Mouse (Mus musculus) lung, adult 2 months (tissue): Measurements from ENCODE around the gene Hist1h2bc. TPM values are rescaled to one million over a fixed set of nuclear protein-coding genes. Genes with fewer than 3 reads are reported as not detected.
"Not testable (repeated sequence)": the region's sequence is repeated elsewhere in the genome, so short reads cannot be mapped to it uniquely, and the experiment has no call there.

Source experiments
- DNase-seq: peaks from one replicate; pipeline ENCODE4 v3.0.0; 2022
- H3K4me1 ChIP-seq: fragments of 200-500 bp; 2 replicates; pipeline ENCODE4 v1.6.1; 2011; ENCODE audit warnings: low read length; ENCODE audit not compliant: control insufficient read depth, insufficient read depth
- H3K4me3 ChIP-seq: fragments of 200-500 bp; replicated peaks from 2 replicates; pipeline ENCODE3; 2011; ENCODE audit warnings: low read depth, mild to moderate bottlenecking, control low read depth, low read length; ENCODE audit errors: extremely low read depth
- CTCF ChIP-seq: fragments of 200-500 bp; IDR thresholded peaks from 2 replicates; pipeline ENCODE4 v1.5.1; 2011; ENCODE audit warnings: mild to moderate bottlenecking, low read length, control low read depth; ENCODE audit not compliant: insufficient read depth
- POLR2A ChIP-seq: fragments of 200-500 bp; IDR thresholded peaks from 2 replicates; pipeline ENCODE4 v1.6.1; 2011; ENCODE audit warnings: low read depth, mild to moderate bottlenecking, control low read depth, low read length, borderline replicate concordance; ENCODE audit errors: extremely low read depth
- WGBS: fragments of 180-500 bp; shearing (Covaris S2); methylation state at CpG from one replicate; pipeline ENCODE4 v1.1.7; 2018; 5-methylcytosine and 5-hydroxymethylcytosine counted together
- polyA plus RNA-seq: library from polyadenylated mRNA; depleted of rRNA; stranded (reverse); fragments of >200 nt; gene quantifications from 2 replicates; pipeline ENCODE4 v1.2.3, GENCODE M21; 2012

The Hist1h2bc gene
- polyA plus RNA-seq, 1 experiment: 142 TPM

- TF ChIP-seq CTCF: no peak
- TF ChIP-seq POLR2A: no peak
- Histone ChIP-seq H3K4me3 (no peak overlapping the region), H3K4me1 (peaks cover 2% of the 10 kb centered on the region)
- 56% methylated on average over 6 of the region's 6 CpGs for WGBS
- no peak for DNase-seq
Observed at GRCm38 (mm10) chr13:23698996-23699395, 15.0 kb downstream of the Hist1h2bc start.

GRCm38 (mm10) chr13:23699767-23700166 is 15.8 kb downstream of the Hist1h2bc start:
- 65% methylated on average over 3 of the region's 3 CpGs for whole genome bisulfite sequencing
- Histone ChIP-seq H3K4me3 (no peak overlapping the region), H3K4me1 (peaks cover 2% of the 10 kb centered on the region)
- TF ChIP-seq CTCF (no peak), POLR2A (no peak)
- no peak for DNase-seq

- no peak overlapping the region for H3K4me3 ChIP-seq
- H3K4me1 ChIP-seq: peaks cover 2% of the 10 kb centered on the region
- TF ChIP-seq CTCF: peak; percentile 63
- no peak for TF ChIP-seq POLR2A
- DNase-seq: peak; percentile 62
- 11% methylated on average over 8 of the region's 8 CpGs for WGBS
Observed at GRCm38 (mm10) chr13:23700786-23701520, 17.0 kb downstream of the Hist1h2bc start.

GRCm38 (mm10) chr13:23702220-23702619 is 18.2 kb downstream of the Hist1h2bc start:
- 65% methylated on average over 4 of the region's 4 CpGs for WGBS
- DNase-seq: no peak
- H3K4me3 ChIP-seq: no peak overlapping the region
- no peaks in the 10 kb centered on the region for H3K4me1 ChIP-seq
- TF ChIP-seq CTCF (no peak), POLR2A (no peak)

GRCm38 (mm10) chr13:23702801-23703200 is 18.8 kb downstream of the Hist1h2bc start:
- not testable (repeated sequence) for H3K4me1 ChIP-seq, H3K4me3 ChIP-seq, DNase-seq
- 61% methylated on average over 2 of the region's 2 CpGs for WGBS

- Histone ChIP-seq H3K4me3 (no peak overlapping the region), H3K4me1 (0 out of 2 replicates have a peak, but pooled peaks cover 2% of the 10 kb centered on the region)
- DNase-seq: no peak
- WGBS: 79% methylated on average over 7 of the region's 7 CpGs
- no peak for TF ChIP-seq CTCF
- no peak for TF ChIP-seq POLR2A
Observed at GRCm38 (mm10) chr13:23705751-23706356, 21.9 kb downstream of the Hist1h2bc start.

- no peak for DNase-seq
- Histone ChIP-seq H3K4me3 (no peak overlapping the region), H3K4me1 (peaks cover 2% of the 10 kb centered on the region; the same call in 1 of the 2 replicates)
- WGBS: 95% methylated on average over 12 of the region's 12 CpGs
- no peak for TF ChIP-seq POLR2A
- TF ChIP-seq CTCF: no peak
Observed at GRCm38 (mm10) chr13:23706771-23707170, 22.8 kb downstream of the Hist1h2bc start.

GRCm38 (mm10) chr13:23708041-23708440 is 24.0 kb downstream of the Hist1h2bc start:
- TF ChIP-seq POLR2A: no peak
- TF ChIP-seq CTCF: no peak
- H3K4me3 ChIP-seq: no peak overlapping the region
- peaks cover 2% of the 10 kb centered on the region; the same call in 1 of the 2 replicates for H3K4me1 ChIP-seq
- WGBS: 87% methylated on average over 4 of the region's 4 CpGs
- DNase-seq: no peak

GRCm38 (mm10) chr13:23708654-23709053 is 24.7 kb downstream of the Hist1h2bc start:
- DNase-seq: no peak
- Histone ChIP-seq H3K4me1 (peaks cover 2% of the 10 kb centered on the region; the same call in 1 of the 2 replicates), H3K4me3 (no peak overlapping the region)
- TF ChIP-seq POLR2A: no peak
- TF ChIP-seq CTCF: no peak
- 62% methylated on average over 4 of the region's 4 CpGs for WGBS

GRCm38 (mm10) chr13:23709714-23710373 is 25.8 kb downstream of the Hist1h2bc start:
- H3K4me1 ChIP-seq: peaks cover 2% of the 10 kb centered on the region; the same call in 1 of the 2 replicates

More at GRCm38 (mm10) chr13:23709714-23710373, 25.8 kb downstream of the Hist1h2bc start:
- 20% methylated on average over 15 of the region's 15 CpGs for WGBS
- no peak for TF ChIP-seq CTCF
- no peak for TF ChIP-seq POLR2A
- no peak for DNase-seq
- peak overlapping the region; percentile 74 for H3K4me3 ChIP-seq
